Mouse (Mus musculus) kidney, adult 2 months (tissue): ENCODE measurements around the gene Frmpd4.

Experiments used
- CTCF ChIP-seq: fragments of 200-500 bp; conservative IDR thresholded peaks from 2 replicates; pipeline ENCODE4 v1.5.1; 2011; ENCODE audit warnings: low read depth, mild to moderate bottlenecking, control low read depth, low read length, moderate library complexity, mixed read lengths; ENCODE audit not compliant: insufficient read depth, insufficient read length
- POLR2A ChIP-seq: fragments of 200-500 bp; IDR thresholded peaks from one replicate; pipeline ENCODE4 v1.6.1; 2011; ENCODE audit warnings: low read depth, low read length, control low read depth

GRCm38 (mm10) chrX:168584303-168584702 lies 7.3 kb upstream of the Frmpd4 start:
- TF ChIP-seq POLR2A: no peak
- TF ChIP-seq CTCF: no peak
